Mouse (Mus musculus): ENCODE measurements around the gene Arhgap44.

DNA sequence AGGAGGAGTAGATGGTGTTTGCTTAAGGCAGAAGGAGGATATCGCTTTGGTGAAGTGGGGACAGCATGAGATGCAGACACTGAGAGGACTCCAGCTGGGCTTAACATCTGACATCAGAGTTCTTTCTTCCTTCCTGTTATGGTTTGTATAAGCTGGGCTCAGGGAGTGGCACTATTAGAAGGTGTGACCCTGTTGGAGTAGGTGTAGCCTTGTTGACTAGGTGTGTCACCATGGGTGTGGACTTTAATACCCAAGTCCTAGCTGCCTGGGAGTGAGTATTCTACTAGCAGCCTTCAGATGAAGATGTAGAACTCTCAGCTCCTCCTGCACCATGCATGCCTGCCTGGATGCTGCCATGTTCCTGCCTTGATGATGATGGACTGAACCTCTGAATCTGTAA lies 146.0 kb downstream of the Arhgap44 start:
- no peak for TF ChIP-seq CTCF (conservative IDR thresholded peaks at IDR 0.05; ENCODE audit: low read length)
- TF ChIP-seq NANOG (IDR thresholded peaks at IDR 0.05; ENCODE audit: borderline replicate concordance, low read length), result no peak
